Mouse (Mus musculus) spleen, postnatal 4 days (tissue): Measurements from ENCODE around the gene Ctdspl2.

Source experiments
- DNase-seq, 2 experiments: peaks; one replicate each; pipeline ENCODE4 v3.0.0; 2022; ENCODE audit warnings: low spot score in 2 of 2

The Ctdspl2 gene

GRCm38 (mm10) chr2:122059365-122060115, 103.7 kb downstream of the Ctdspl2 start:
- DNase-seq: no peak
